Mouse (Mus musculus): ENCODE measurements around the gene Ndufa4l2. TPM values are rescaled to one million over a fixed set of nuclear protein-coding genes. Genes with fewer than 3 reads are reported as not detected.

The Ndufa4l2 gene
- not detected for total RNA-seq (2023)

GRCm38 (mm10) chr10:127514764-127515163 is at the start of gene Ndufa4l2:
Ndufa4l2 (plus strand) TSS chr10:127514967.

GRCm38 (mm10) chr10:127500894-127501893 is 13.6 kb upstream of the Ndufa4l2 start, which contains the start of gene Stac3:
Stac3 (plus strand) TSS chr10:127501686.

GRCm38 (mm10) chr10:127522088-127522581 is 7.4 kb downstream of the Ndufa4l2 start, which contains the start of gene Shmt2:
Shmt2 (minus strand) TSS chr10:127522444.

GRCm38 (mm10) chr10:127534036-127534928 is 19.5 kb downstream of the Ndufa4l2 start, which contains the start of gene Nxph4:
Nxph4 (minus strand) TSS chr10:127534559.

Other genes starting within 250 kb of the Ndufa4l2 start
- 99.5 TPM for gene Dctn2, start 248.6 kb upstream of the Ndufa4l2 start, total RNA-seq (2023)
- 93.2 TPM for gene Mbd6, start 225.9 kb upstream of the Ndufa4l2 start, total RNA-seq (2023)
- 44.1 TPM for gene Mars, start 203.2 kb upstream of the Ndufa4l2 start, total RNA-seq (2023)
- 328 TPM for gene Arhgap9, start 193.0 kb upstream of the Ndufa4l2 start, total RNA-seq (2023)
- not detected for gene Gli1, start 173.0 kb upstream of the Ndufa4l2 start, total RNA-seq (2023)
- gene Inhbe, start 160.6 kb upstream of the Ndufa4l2 start, total RNA-seq (2023): not detected
- not detected for gene Inhbc, start 144.5 kb upstream of the Ndufa4l2 start, total RNA-seq (2023)
- 83.0 TPM for gene R3hdm2, start 134.6 kb upstream of the Ndufa4l2 start, total RNA-seq (2023)
- gene Stac3, start 13.3 kb upstream of the Ndufa4l2 start, total RNA-seq (2023): 6.2 TPM
- 117 TPM for gene Shmt2, start 7.5 kb downstream of the Ndufa4l2 start, total RNA-seq (2023)
- not detected for gene Nxph4, start 19.6 kb downstream of the Ndufa4l2 start, total RNA-seq (2023)
- 3.0 TPM for gene Lrp1, start 106.2 kb downstream of the Ndufa4l2 start, total RNA-seq (2023)
- 202 TPM for gene Stat6, start 128.0 kb downstream of the Ndufa4l2 start, total RNA-seq (2023)
- 7.8 TPM for gene Nemp1, start 151.9 kb downstream of the Ndufa4l2 start, total RNA-seq (2023)
- 42.3 TPM for gene Nab2, start 153.6 kb downstream of the Ndufa4l2 start, total RNA-seq (2023)
- gene Myo1a, start 190.2 kb downstream of the Ndufa4l2 start, total RNA-seq (2023): 0.43 TPM
- gene Tac2, start 209.5 kb downstream of the Ndufa4l2 start, total RNA-seq (2023): not detected
- gene Zbtb39, start 224.6 kb downstream of the Ndufa4l2 start, total RNA-seq (2023): 11.4 TPM
- gene Gpr182, start 236.8 kb downstream of the Ndufa4l2 start, total RNA-seq (2023): not detected
- 0.40 TPM for gene Rdh1, start 244.8 kb downstream of the Ndufa4l2 start, total RNA-seq (2023)
- gene Rdh16f1, start 244.8 kb downstream of the Ndufa4l2 start, total RNA-seq (2023): 0.49 TPM

Measured in CD8-positive naive resting alpha-beta T cell, adult 57 days (primary cell).